Mouse (Mus musculus): ENCODE data around the gene Ntn3. TPM values are rescaled to one million over a fixed set of nuclear protein-coding genes. Genes with fewer than 3 reads are reported as not detected.

The Ntn3 gene
- polyA plus RNA-seq, 1 experiment from 2014 or later: 5.0 TPM

DNA sequence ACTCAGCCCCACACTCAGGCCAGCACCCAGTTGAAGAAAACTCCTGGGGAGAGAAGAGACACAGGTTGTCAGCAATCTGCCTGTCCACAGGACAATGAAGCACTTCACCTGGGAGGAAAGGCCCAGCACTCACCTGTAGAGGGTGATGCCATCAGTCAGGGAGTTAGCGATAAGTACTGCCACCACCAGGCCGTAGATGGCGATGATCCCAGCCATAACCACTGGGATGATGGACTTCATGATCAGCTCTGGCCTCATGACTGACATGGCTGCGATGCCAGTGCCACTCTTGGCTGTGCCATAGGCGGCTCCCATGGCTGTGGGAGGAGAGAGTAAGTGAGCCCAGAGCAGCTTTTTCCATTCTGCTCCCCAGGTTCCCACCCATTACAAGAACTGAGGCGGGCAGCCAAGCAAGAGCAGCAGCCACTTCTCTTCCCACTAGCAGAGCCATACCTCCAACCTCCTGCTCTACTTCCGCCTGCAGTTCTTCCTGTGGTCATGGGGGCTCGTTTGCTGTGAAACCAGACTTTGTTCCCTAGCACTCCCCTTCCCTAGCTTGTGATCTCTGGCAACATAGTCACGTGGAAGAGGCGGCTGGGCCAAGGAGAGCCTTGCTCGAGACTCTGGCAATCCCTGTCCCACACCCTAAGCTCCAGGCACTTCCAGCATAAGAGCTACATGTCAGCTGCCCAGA, 44.6 kb downstream of the Ntn3 start:
- H3K4me3 ChIP-seq (ENCODE audit: low read depth, low read length): no peak overlapping the region
- H3K27ac ChIP-seq (ENCODE audit: low read depth, low read length): no peak overlapping the region
- H3K9ac ChIP-seq (replicated peaks; ENCODE audit: low read depth, low read length): no peak overlapping the region
- WGBS: 87% methylated on average over 8 of the region's 11 CpGs
- no peaks in the 10 kb centered on the region for H3K9me3 ChIP-seq (ENCODE audit: control insufficient read depth, low read length)
- no peak overlapping the region for H3K4me2 ChIP-seq (ENCODE audit: low read depth, low read length)
- peaks cover 19% of the 10 kb centered on the region for H3K4me1 ChIP-seq (ENCODE audit: control insufficient read depth, insufficient read depth, low read length)
- ATAC-seq (ENCODE audit: low read depth): no peak
- H3K36me3 ChIP-seq (ENCODE audit: control insufficient read depth, insufficient read depth, low read length): peaks cover 15% of the 10 kb centered on the region
- no peaks in the 10 kb centered on the region for H3K27me3 ChIP-seq (ENCODE audit: control insufficient read depth, insufficient read depth, low read length)

DNA sequence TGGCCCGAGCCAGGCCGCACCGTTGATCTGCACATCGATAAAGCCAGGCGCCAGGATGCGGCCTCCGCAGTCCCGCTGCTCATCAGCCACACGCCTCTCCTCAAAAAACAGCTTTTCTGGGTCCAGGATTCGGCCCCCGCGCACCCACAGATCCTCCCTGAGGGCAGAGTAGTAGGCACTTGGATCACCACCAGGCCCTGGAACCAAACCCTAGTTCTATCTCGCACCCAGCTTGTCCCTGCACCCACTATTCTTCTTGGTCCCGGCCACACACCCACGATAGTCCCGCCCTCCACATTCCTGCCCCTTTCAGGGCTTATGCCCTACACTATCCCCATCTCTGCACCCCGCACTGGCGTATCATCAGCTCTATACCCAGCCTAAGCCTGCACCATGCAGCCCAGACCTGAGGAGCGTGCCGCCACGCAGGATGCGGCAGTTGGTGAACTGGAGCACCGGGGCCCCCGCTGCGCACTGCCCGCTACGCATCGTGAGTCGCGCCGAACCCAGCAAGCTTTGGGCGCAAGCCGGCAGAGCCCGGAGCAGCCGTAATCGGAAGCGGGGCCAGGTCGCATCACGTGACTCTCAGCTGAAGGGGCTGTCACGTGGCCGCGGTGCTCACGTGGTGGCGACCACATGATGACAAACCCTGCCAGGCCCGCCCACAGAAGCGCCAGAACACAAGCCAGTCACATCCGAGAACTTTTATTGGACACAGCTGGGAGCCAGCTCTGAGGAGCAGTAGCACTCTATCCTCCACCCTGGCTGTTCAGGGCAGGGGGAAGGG, 46.0 kb downstream of the Ntn3 start, which contains the start of gene Amdhd2:
Gene Amdhd2 (minus strand): TSS at position 591 of the 787 bp plus-strand sequence.
- Histone ChIP-seq H3K27me3 (ENCODE audit: control insufficient read depth, insufficient read depth, low read length) (no peaks in the 10 kb centered on the region), H3K36me3 (ENCODE audit: control insufficient read depth, insufficient read depth, low read length) (peaks cover 15% of the 10 kb centered on the region), H3K4me1 (ENCODE audit: control insufficient read depth, insufficient read depth, low read length) (peaks cover 19% of the 10 kb centered on the region), H3K27ac (ENCODE audit: low read depth, low read length) (peak within 1 kb of the TSS; percentile 79), H3K9ac (replicated peaks; ENCODE audit: low read depth, low read length) (peak within 1 kb of the TSS; percentile 80), H3K4me3 (ENCODE audit: low read depth, low read length) (peak within 1 kb of the TSS; percentile 79), H3K9me3 (ENCODE audit: control insufficient read depth, low read length) (no peaks in the 10 kb centered on the region), H3K4me2 (ENCODE audit: low read depth, low read length) (peak within 1 kb of the TSS; percentile 98)
- peak; percentile 91 for ATAC-seq (ENCODE audit: low read depth)
- 1% methylated on average over 47 of the region's 47 CpGs for WGBS

DNA sequence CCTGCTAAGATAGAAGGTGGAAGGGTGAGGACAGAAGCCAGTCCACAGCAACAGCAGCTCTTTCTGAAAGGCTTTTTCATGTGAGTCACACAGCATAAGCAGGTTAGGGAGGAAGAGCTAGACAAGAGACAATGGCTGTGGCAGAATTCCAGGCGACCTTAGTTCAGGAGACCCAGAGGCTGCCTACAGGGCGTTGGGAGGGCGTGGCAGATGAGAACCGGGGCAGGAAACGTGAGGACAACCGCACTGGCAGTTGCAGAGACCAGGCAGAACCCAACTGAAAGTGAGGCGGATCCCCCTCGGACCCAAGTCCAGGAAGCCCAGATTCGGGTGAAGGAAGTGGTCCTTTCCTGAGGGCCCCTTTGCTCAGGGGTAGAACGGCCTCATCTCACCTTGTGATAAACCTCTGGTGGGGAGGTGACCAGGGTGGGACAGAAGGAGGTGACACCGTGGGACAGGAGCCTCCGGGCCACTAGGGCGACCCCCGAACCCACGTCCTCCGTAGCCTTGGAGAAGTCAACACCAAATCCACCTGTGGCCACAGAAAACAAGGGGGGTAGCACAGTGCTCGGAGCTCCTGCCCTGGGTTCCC, 46.7 kb downstream of the Ntn3 start:
- no peak for ATAC-seq (ENCODE audit: low read depth)
- peak overlapping the region; percentile 79 for H3K27ac ChIP-seq (ENCODE audit: low read depth, low read length)
- H3K4me2 ChIP-seq (ENCODE audit: low read depth, low read length): peak overlapping the region; percentile 98
- H3K9ac ChIP-seq (replicated peaks; ENCODE audit: low read depth, low read length): peak overlapping the region; percentile 80
- peaks cover 13% of the 10 kb centered on the region for H3K4me1 ChIP-seq (ENCODE audit: control insufficient read depth, insufficient read depth, low read length)
- H3K36me3 ChIP-seq (ENCODE audit: control insufficient read depth, insufficient read depth, low read length): peaks cover 15% of the 10 kb centered on the region
- H3K4me3 ChIP-seq (ENCODE audit: low read depth, low read length): peak overlapping the region; percentile 79
- 36% methylated on average over 17 of the region's 17 CpGs for WGBS
- H3K27me3 ChIP-seq (ENCODE audit: control insufficient read depth, insufficient read depth, low read length): no peaks in the 10 kb centered on the region
- H3K9me3 ChIP-seq (ENCODE audit: control insufficient read depth, low read length): no peaks in the 10 kb centered on the region

DNA sequence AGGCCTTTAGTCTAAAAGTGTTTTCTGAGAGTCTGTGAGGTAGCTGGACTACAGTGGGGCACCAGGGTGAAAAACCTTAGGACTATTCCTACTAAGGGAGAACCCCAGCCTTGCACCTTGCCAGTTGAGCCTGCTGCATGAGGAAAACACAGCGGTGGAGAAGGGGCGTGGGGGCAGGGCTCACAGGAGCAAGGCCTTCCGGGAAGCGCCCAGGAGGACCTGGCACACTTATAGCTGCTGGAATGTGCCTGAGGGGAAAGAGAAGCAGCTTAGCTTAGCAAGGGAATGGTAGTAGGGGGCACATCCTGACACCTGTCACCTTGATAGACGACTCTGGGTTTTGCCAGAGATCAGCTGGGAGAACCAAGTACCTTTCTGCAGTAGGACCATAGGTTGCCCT, 47.9 kb downstream of the Ntn3 start:
- Histone ChIP-seq H3K4me2 (ENCODE audit: low read depth, low read length) (no peak overlapping the region), H3K4me1 (ENCODE audit: control insufficient read depth, insufficient read depth, low read length) (0 out of 2 replicates have a peak, but pooled peaks cover 3% of the 10 kb centered on the region), H3K27me3 (ENCODE audit: control insufficient read depth, insufficient read depth, low read length) (no peaks in the 10 kb centered on the region), H3K9ac (replicated peaks; ENCODE audit: low read depth, low read length) (no peak overlapping the region), H3K9me3 (ENCODE audit: control insufficient read depth, low read length) (no peaks in the 10 kb centered on the region), H3K4me3 (ENCODE audit: low read depth, low read length) (no peak overlapping the region), H3K27ac (ENCODE audit: low read depth, low read length) (no peak overlapping the region), H3K36me3 (ENCODE audit: control insufficient read depth, insufficient read depth, low read length) (peaks cover 6% of the 10 kb centered on the region; the same call in 1 of the 2 replicates)
- no peak for ATAC-seq (ENCODE audit: low read depth)
- 84% methylated on average over 5 of the region's 5 CpGs for WGBS

DNA sequence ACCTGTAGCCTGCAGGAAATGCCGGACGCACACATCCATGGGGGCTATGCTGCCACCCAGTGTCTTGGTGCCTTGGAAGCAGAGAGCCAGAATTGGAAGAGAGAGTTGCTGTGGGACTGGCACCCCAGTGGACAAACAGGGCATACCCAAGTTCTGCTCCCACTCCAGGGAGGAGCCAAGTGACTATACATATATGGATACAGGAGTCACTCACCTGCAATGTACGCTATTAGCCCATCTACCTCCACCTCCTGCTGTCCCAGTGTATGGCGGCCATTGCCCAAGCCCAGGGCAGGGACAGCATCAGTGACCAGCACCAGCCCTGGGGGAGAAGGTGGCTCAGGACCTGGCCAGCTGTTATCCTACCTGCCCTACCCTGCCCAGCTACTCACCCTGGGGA, 51.8 kb downstream of the Ntn3 start:
- Histone ChIP-seq H3K4me3 (ENCODE audit: low read depth, low read length) (no peak overlapping the region), H3K9ac (replicated peaks; ENCODE audit: low read depth, low read length) (no peak overlapping the region), H3K4me2 (ENCODE audit: low read depth, low read length) (no peak overlapping the region), H3K36me3 (ENCODE audit: control insufficient read depth, insufficient read depth, low read length) (0 out of 2 replicates have a peak, but pooled peaks cover 3% of the 10 kb centered on the region), H3K27me3 (ENCODE audit: control insufficient read depth, insufficient read depth, low read length) (no peaks in the 10 kb centered on the region), H3K27ac (ENCODE audit: low read depth, low read length) (no peak overlapping the region), H3K9me3 (ENCODE audit: control insufficient read depth, low read length) (no peaks in the 10 kb centered on the region), H3K4me1 (ENCODE audit: control insufficient read depth, insufficient read depth, low read length) (0 out of 2 replicates have a peak, but pooled peaks cover under 1% of the 10 kb centered on the region)
- 82% methylated on average over 4 of the region's 4 CpGs for WGBS
- ATAC-seq (ENCODE audit: low read depth): no peak

DNA sequence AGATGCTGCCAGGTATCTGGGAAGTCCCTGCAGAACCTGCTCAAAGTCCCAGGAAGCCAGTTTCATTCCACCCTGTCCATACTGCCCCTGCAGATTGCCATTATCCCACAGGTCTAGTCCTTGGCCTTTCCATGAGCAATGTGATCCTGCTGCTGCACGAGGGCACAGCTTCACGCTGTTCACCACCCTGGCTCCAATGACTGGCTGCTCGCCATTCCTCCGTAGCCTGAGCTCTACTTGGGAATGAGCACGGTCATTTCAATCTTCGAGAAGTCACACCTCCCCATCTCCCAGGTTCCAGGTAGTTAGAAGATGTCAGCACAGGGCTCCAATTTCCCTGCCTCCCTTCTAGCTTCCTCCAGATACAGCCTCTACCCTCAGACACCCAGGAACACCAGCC, 52.2 kb downstream of the Ntn3 start:
- Histone ChIP-seq H3K4me3 (ENCODE audit: low read depth, low read length) (no peak overlapping the region), H3K9ac (replicated peaks; ENCODE audit: low read depth, low read length) (no peak overlapping the region), H3K4me2 (ENCODE audit: low read depth, low read length) (no peak overlapping the region), H3K36me3 (ENCODE audit: control insufficient read depth, insufficient read depth, low read length) (0 out of 2 replicates have a peak, but pooled peaks cover 3% of the 10 kb centered on the region), H3K4me1 (ENCODE audit: control insufficient read depth, insufficient read depth, low read length) (no peaks in the 10 kb centered on the region; the same call in 1 of the 2 replicates), H3K27ac (ENCODE audit: low read depth, low read length) (no peak overlapping the region), H3K9me3 (ENCODE audit: control insufficient read depth, low read length) (no peaks in the 10 kb centered on the region), H3K27me3 (ENCODE audit: control insufficient read depth, insufficient read depth, low read length) (no peaks in the 10 kb centered on the region)
- ATAC-seq (ENCODE audit: low read depth): no peak
- 97% methylated on average over 6 of the region's 6 CpGs for WGBS

DNA sequence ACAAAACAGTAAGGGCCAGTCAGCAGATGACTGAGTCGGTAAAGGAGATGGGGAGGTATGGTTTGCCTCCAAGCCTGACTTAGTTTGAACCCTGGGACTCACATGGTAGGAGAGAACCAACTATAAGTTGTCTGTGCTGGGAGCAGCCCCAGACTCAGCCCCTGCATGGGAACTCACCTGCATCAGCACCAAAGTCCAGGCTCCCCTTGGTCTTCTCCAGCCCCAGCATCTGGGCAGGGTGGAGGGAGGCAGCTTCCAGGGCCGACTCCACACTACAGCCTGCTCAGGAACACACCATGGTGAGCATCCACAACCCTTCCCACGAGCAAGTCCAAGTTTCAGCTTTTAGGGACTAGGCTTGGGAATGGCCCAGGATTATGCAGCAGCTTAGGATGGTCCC, 52.9 kb downstream of the Ntn3 start:
- Histone ChIP-seq H3K27ac (ENCODE audit: low read depth, low read length) (no peak overlapping the region), H3K9me3 (ENCODE audit: control insufficient read depth, low read length) (no peaks in the 10 kb centered on the region), H3K4me1 (ENCODE audit: control insufficient read depth, insufficient read depth, low read length) (peaks cover 4% of the 10 kb centered on the region; the same call in 1 of the 2 replicates), H3K9ac (replicated peaks; ENCODE audit: low read depth, low read length) (no peak overlapping the region), H3K36me3 (ENCODE audit: control insufficient read depth, insufficient read depth, low read length) (0 out of 2 replicates have a peak, but pooled peaks cover 3% of the 10 kb centered on the region), H3K4me2 (ENCODE audit: low read depth, low read length) (no peak overlapping the region), H3K27me3 (ENCODE audit: control insufficient read depth, insufficient read depth, low read length) (no peaks in the 10 kb centered on the region), H3K4me3 (ENCODE audit: low read depth, low read length) (no peak overlapping the region)
- ATAC-seq (ENCODE audit: low read depth): no peak
- WGBS: 81% methylated on average over 3 of the region's 3 CpGs

DNA sequence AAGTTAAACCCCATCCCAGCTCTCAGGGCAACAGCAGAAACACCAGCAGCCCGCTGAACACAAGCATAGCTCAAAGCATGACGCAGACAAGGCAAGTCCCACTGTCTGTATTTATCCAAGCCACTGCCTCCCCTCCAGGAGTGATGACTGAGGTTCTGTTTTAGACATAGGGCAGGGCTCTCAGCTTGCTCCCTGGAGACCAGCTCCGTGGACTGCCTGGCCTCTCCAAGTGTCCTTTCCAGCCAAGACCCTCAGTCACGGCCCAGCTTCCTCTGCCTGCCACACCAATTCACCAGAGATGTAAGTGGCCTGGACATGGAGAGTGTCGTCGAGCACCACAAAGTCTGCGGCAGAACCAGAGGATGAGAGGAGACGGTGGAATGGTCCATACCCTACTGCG, 53.6 kb downstream of the Ntn3 start:
- Histone ChIP-seq H3K36me3 (ENCODE audit: control insufficient read depth, insufficient read depth, low read length) (0 out of 2 replicates have a peak, but pooled peaks cover 3% of the 10 kb centered on the region), H3K4me2 (ENCODE audit: low read depth, low read length) (no peak overlapping the region), H3K9me3 (ENCODE audit: control insufficient read depth, low read length) (no peaks in the 10 kb centered on the region), H3K27ac (ENCODE audit: low read depth, low read length) (no peak overlapping the region), H3K9ac (replicated peaks; ENCODE audit: low read depth, low read length) (no peak overlapping the region), H3K4me1 (ENCODE audit: control insufficient read depth, insufficient read depth, low read length) (peaks cover 4% of the 10 kb centered on the region; the same call in 1 of the 2 replicates), H3K27me3 (ENCODE audit: control insufficient read depth, insufficient read depth, low read length) (no peaks in the 10 kb centered on the region), H3K4me3 (ENCODE audit: low read depth, low read length) (no peak overlapping the region)
- no peak for ATAC-seq (ENCODE audit: low read depth)
- WGBS: 93% methylated on average over 9 of the region's 9 CpGs

All from neural tube, embryonic 14.5 days (tissue).